In genomic region chr12:71016503-71017241, GRCm38 (mm10) we compare ENCODE assay signal across 8 mouse cellular contexts. TPM values are rescaled to one million over a fixed set of nuclear protein-coding genes. Genes with fewer than 3 reads are reported as not detected.
A peak's percentile ranks its signal among the peaks of the same experiment; 100 is the strongest.
DNase-seq lines count a peak whose midpoint lies in the region.

No protein-coding gene starts in this region.

- DNase-seq in urinary bladder, adult 18-20 months (ENCODE audit: low spot score in 2 of 2): peak; percentile 35 to 56
- DNase-seq in urinary bladder, postnatal 10 days (ENCODE audit: low spot score): no peak
- peak; percentile 36 to 46 for DNase-seq in cerebellum, postnatal 36 days
- peak; percentile 38 for DNase-seq in heart, adult 8-10 months (ENCODE audit: low spot score)
- peak; percentile 54 for DNase-seq in kidney, adult 9 months
- DNase-seq in lung, postnatal 10 days: peak; percentile 61
- DNase-seq in retina, postnatal 7 days (ENCODE audit: low read depth, low spot score): peak; percentile 14
- no peak for DNase-seq in frontal cortex, adult 2 months (ENCODE audit: extremely low spot score in 1 of 2, low spot score in 1 of 2)

RNA-seq across cellular contexts. Expression of gene Arid4a, which starts 0.9 kb away (rescaled TPM):
- total RNA-seq in heart, adult 8-10 months (2022): 10 to 100 TPM; 11.1 to 15.3 (median 13.1) TPM
- polyA plus RNA-seq in frontal cortex, adult 2 months (2012; rRNA removed): 22.2 and 23.2 TPM in 2 replicates

RNA-seq across cellular contexts. Expression of gene Psma3, which starts 42.3 kb away (rescaled TPM):
- 100 to 1,000 TPM; 168 to 195 (median 176) TPM for total RNA-seq in heart, adult 8-10 months (2022)
- polyA plus RNA-seq in frontal cortex, adult 2 months (2012; rRNA removed): 178 and 196 TPM in 2 replicates

Comparison
In these comparisons a context has a peak if more than half of its experiments do, and no peak if none do; other contexts are left out.
1. DNase-seq: peak in urinary bladder, adult 18-20 months (2 of 2), cerebellum, postnatal 36 days (2 of 2), heart, adult 8-10 months (single experiment), kidney, adult 9 months (single experiment), lung, postnatal 10 days (single experiment) and retina, postnatal 7 days (single experiment); none in urinary bladder, postnatal 10 days (single experiment) and frontal cortex, adult 2 months (0 of 2).